Mouse (Mus musculus) kidney, embryonic 15.5 days (tissue): ENCODE measurements at regions not wholly inside any gene's neighbourhood (a gene's known extent, or its start where the extent isn't known, plus 50 kb on each side); places are given as distances from the start of the nearest gene placed in this dataset.
A peak's percentile ranks its signal among the peaks of the same experiment; 100 is the strongest.

Experiments used
- ATAC-seq: fragments of 200-750 bp; cut with Nextera tagmentation; replicated peaks from 2 replicates; pipeline ENCODE4 v1.8.0; 2017; ENCODE audit warnings: moderate TSS enrichment; ENCODE audit not compliant: low FRiP score
- H3K27ac ChIP-seq: fragments of 300-500 bp; sonication (generic); 2 replicates; pipeline ENCODE4 v1.5.1; 2015; ENCODE audit warnings: mild to moderate bottlenecking, inconsistent platforms
- H3K27me3 ChIP-seq: fragments of 300-500 bp; sonication (generic); 2 replicates; pipeline ENCODE4 v1.6.1; 2015; ENCODE audit warnings: inconsistent platforms
- H3K36me3 ChIP-seq: fragments of 300-500 bp; sonication (generic); 2 replicates; pipeline ENCODE4 v1.6.1; 2015; ENCODE audit warnings: inconsistent platforms
- H3K4me1 ChIP-seq: fragments of 300-500 bp; sonication (generic); 2 replicates; pipeline ENCODE4 v1.6.1; 2015; ENCODE audit warnings: inconsistent platforms
- H3K4me2 ChIP-seq: fragments of 300-500 bp; sonication (generic); 2 replicates; pipeline ENCODE4 v1.6.1; 2015; ENCODE audit warnings: moderate library complexity, mild to moderate bottlenecking, inconsistent platforms
- H3K4me3 ChIP-seq: fragments of 300-500 bp; sonication (generic); replicated peaks from 2 replicates; pipeline ENCODE4 v1.5.1; 2015; ENCODE audit warnings: mild to moderate bottlenecking, inconsistent platforms
- H3K9ac ChIP-seq: fragments of 300-500 bp; sonication (generic); 2 replicates; pipeline ENCODE4 v1.6.1; 2015; ENCODE audit warnings: mild to moderate bottlenecking, inconsistent platforms
- H3K9me3 ChIP-seq: fragments of 300-500 bp; sonication (generic); replicated peaks from 2 replicates; pipeline ENCODE4 v1.6.1; 2016; ENCODE audit warnings: inconsistent platforms
- WGBS: fragments of 180-500 bp; shearing (Covaris S2); methylation state at CpG from one replicate; pipeline ENCODE4 v1.1.7; 2015; ENCODE audit warnings: mixed read lengths; 5-methylcytosine and 5-hydroxymethylcytosine counted together

- H3K36me3 ChIP-seq = no peaks in the 10 kb centered on the region
- ATAC-seq = no peak
- H3K27me3 ChIP-seq = no peaks in the 10 kb centered on the region
- no peak overlapping the region for H3K4me2 ChIP-seq
- H3K9ac ChIP-seq = no peak overlapping the region
- 85% methylated on average over 7 of the region's 7 CpGs for WGBS
- H3K27ac ChIP-seq = no peak overlapping the region
- H3K4me1 ChIP-seq = peaks cover 6% of the 10 kb centered on the region; the same call in 1 of the 2 replicates
- H3K9me3 ChIP-seq = no peaks in the 10 kb centered on the region
- no peak overlapping the region for H3K4me3 ChIP-seq
Measured at GRCm38 (mm10) chr5:73765466-73765865, 114.3 kb downstream of the Spata18 start.

GRCm38 (mm10) chr5:73768253-73768652 is 117.1 kb downstream of the Spata18 start:
- Histone ChIP-seq H3K27me3 (no peaks in the 10 kb centered on the region), H3K9ac (no peak overlapping the region), H3K4me2 (no peak overlapping the region), H3K4me3 (no peak overlapping the region), H3K36me3 (no peaks in the 10 kb centered on the region), H3K27ac (no peak overlapping the region), H3K9me3 (no peaks in the 10 kb centered on the region; the same call in 1 of the 2 replicates), H3K4me1 (no peaks in the 10 kb centered on the region)
- 69% methylated on average over 3 of the region's 3 CpGs for WGBS
- ATAC-seq = no peak

GRCm38 (mm10) chr5:73775775-73776548 is 124.8 kb downstream of the Spata18 start:
- Histone ChIP-seq H3K27me3 (no peaks in the 10 kb centered on the region), H3K36me3 (no peaks in the 10 kb centered on the region), H3K4me3 (no peak overlapping the region), H3K27ac (no peak overlapping the region), H3K4me2 (no peak overlapping the region), H3K4me1 (0 out of 2 replicates have a peak, but pooled peaks cover 4% of the 10 kb centered on the region), H3K9ac (no peak overlapping the region), H3K9me3 (no peaks in the 10 kb centered on the region; the same call in 1 of the 2 replicates)
- WGBS = 78% methylated on average over 7 of the region's 7 CpGs
- ATAC-seq = no peak

GRCm38 (mm10) chr5:73777282-73777921 is 126.2 kb downstream of the Spata18 start:
- no peaks in the 10 kb centered on the region for H3K36me3 ChIP-seq
- no peaks in the 10 kb centered on the region; the same call in 1 of the 2 replicates for H3K9me3 ChIP-seq
- H3K27me3 ChIP-seq = no peaks in the 10 kb centered on the region
- H3K4me3 ChIP-seq = no peak overlapping the region
- H3K27ac ChIP-seq = 0 out of 2 replicates have a peak overlapping the region, but pooled peaks have one; percentile 30
- H3K4me1 ChIP-seq = peaks cover 8% of the 10 kb centered on the region
- ATAC-seq = peak; percentile 40; the same call in 1 of the 2 replicates
- WGBS = 57% methylated on average over 9 of the region's 9 CpGs
- no peak overlapping the region for H3K9ac ChIP-seq
- no peak overlapping the region for H3K4me2 ChIP-seq

- H3K27ac ChIP-seq = no peak overlapping the region
- no peak overlapping the region for H3K9ac ChIP-seq
- no peak overlapping the region for H3K4me2 ChIP-seq
- no peaks in the 10 kb centered on the region for H3K36me3 ChIP-seq
- 89% methylated on average over 23 of the region's 23 CpGs for WGBS
- H3K4me3 ChIP-seq = no peak overlapping the region
- ATAC-seq = no peak
- peaks cover 14% of the 10 kb centered on the region for H3K4me1 ChIP-seq
- H3K9me3 ChIP-seq = no peaks in the 10 kb centered on the region
- H3K27me3 ChIP-seq = no peaks in the 10 kb centered on the region
Measured at GRCm38 (mm10) chr5:73781190-73781940, 130.2 kb downstream of the Spata18 start.

- H3K27ac ChIP-seq = peak overlapping the region; percentile 9; the same call in 1 of the 2 replicates
- H3K4me1 ChIP-seq = peaks cover 13% of the 10 kb centered on the region
- H3K9me3 ChIP-seq = no peaks in the 10 kb centered on the region
- no peaks in the 10 kb centered on the region for H3K27me3 ChIP-seq
- H3K4me3 ChIP-seq = no peak overlapping the region
- no peak overlapping the region for H3K9ac ChIP-seq
- H3K36me3 ChIP-seq = no peaks in the 10 kb centered on the region
- peak; percentile 64 for ATAC-seq
- 28% methylated on average over 15 of the region's 15 CpGs for WGBS
- H3K4me2 ChIP-seq = peak overlapping the region; percentile 32
Measured at GRCm38 (mm10) chr5:73782214-73783091, 131.3 kb downstream of the Spata18 start.

- peaks cover 7% of the 10 kb centered on the region for H3K4me1 ChIP-seq
- H3K4me2 ChIP-seq = no peak overlapping the region
- H3K36me3 ChIP-seq = no peaks in the 10 kb centered on the region
- H3K27me3 ChIP-seq = no peaks in the 10 kb centered on the region
- no peaks in the 10 kb centered on the region for H3K9me3 ChIP-seq
- no peak overlapping the region for H3K9ac ChIP-seq
- 78% methylated on average over 5 of the region's 5 CpGs for WGBS
- H3K4me3 ChIP-seq = no peak overlapping the region
- no peak overlapping the region for H3K27ac ChIP-seq
- no peak for ATAC-seq
Measured at GRCm38 (mm10) chr5:73787275-73787674, 136.1 kb downstream of the Spata18 start.

GRCm38 (mm10) chr5:73792216-73792615 is 141.0 kb downstream of the Spata18 start:
- H3K4me1 ChIP-seq = no peaks in the 10 kb centered on the region
- 79% methylated on average over 3 of the region's 3 CpGs for WGBS
- no peaks in the 10 kb centered on the region for H3K36me3 ChIP-seq
- H3K9me3 ChIP-seq = no peaks in the 10 kb centered on the region
- no peak for ATAC-seq
- H3K4me2 ChIP-seq = no peak overlapping the region
- H3K27ac ChIP-seq = no peak overlapping the region
- H3K27me3 ChIP-seq = no peaks in the 10 kb centered on the region
- no peak overlapping the region for H3K4me3 ChIP-seq
- no peak overlapping the region for H3K9ac ChIP-seq

GRCm38 (mm10) chr5:73796201-73796600 is 145.0 kb downstream of the Spata18 start:
- H3K9me3 ChIP-seq = no peaks in the 10 kb centered on the region
- WGBS = 35% methylated on average over 2 of the region's 2 CpGs
- H3K4me1 ChIP-seq = no peaks in the 10 kb centered on the region
- no peak for ATAC-seq
- peak overlapping the region; percentile 19; the same call in 1 of the 2 replicates for H3K27ac ChIP-seq
- no peaks in the 10 kb centered on the region for H3K27me3 ChIP-seq
- H3K4me3 ChIP-seq = no peak overlapping the region
- H3K9ac ChIP-seq = no peak overlapping the region
- no peak overlapping the region for H3K4me2 ChIP-seq
- no peaks in the 10 kb centered on the region for H3K36me3 ChIP-seq

- no peaks in the 10 kb centered on the region for H3K4me1 ChIP-seq
- 75% methylated on average over 3 of the region's 3 CpGs for WGBS
- no peaks in the 10 kb centered on the region for H3K27me3 ChIP-seq
- H3K9ac ChIP-seq = no peak overlapping the region
- no peak overlapping the region for H3K27ac ChIP-seq
- H3K4me2 ChIP-seq = no peak overlapping the region
- no peak overlapping the region for H3K4me3 ChIP-seq
- H3K36me3 ChIP-seq = no peaks in the 10 kb centered on the region
- no peaks in the 10 kb centered on the region for H3K9me3 ChIP-seq
- ATAC-seq = no peak
Measured at GRCm38 (mm10) chr5:73797980-73798379, 146.8 kb downstream of the Spata18 start.

- WGBS = 82% methylated on average over 1 of the region's 1 CpGs
- H3K9ac ChIP-seq = no peak overlapping the region
- H3K27ac ChIP-seq = no peak overlapping the region
- H3K4me3 ChIP-seq = no peak overlapping the region
- no peaks in the 10 kb centered on the region for H3K9me3 ChIP-seq
- no peak overlapping the region for H3K4me2 ChIP-seq
- H3K36me3 ChIP-seq = no peaks in the 10 kb centered on the region
- no peaks in the 10 kb centered on the region for H3K4me1 ChIP-seq
- no peak for ATAC-seq
- no peaks in the 10 kb centered on the region for H3K27me3 ChIP-seq
Measured at GRCm38 (mm10) chr5:73803431-73803830, 152.3 kb downstream of the Spata18 start.
